Mouse (Mus musculus) embryonic facial prominence, embryonic 11.5 days (tissue): ENCODE data around the gene Olfr1406. TPM values are rescaled to one million over a fixed set of nuclear protein-coding genes. Genes with fewer than 3 reads are reported as not detected.

ENCODE experiments used
- ATAC-seq: fragments of 200-750 bp; cut with Nextera tagmentation; replicated peaks from 2 replicates; pipeline ENCODE4 v1.8.0; 2017; ENCODE audit warnings: low read depth; ENCODE audit not compliant: insufficient number of reproducible peaks, low FRiP score, low TSS enrichment
- DNase-seq: peaks from one replicate; pipeline ENCODE4 v3.0.0-alpha.2; 2015; ENCODE audit warnings: low spot score
- H3K27ac ChIP-seq: fragments of 300-500 bp; sonication (generic); replicated peaks from 2 replicates; pipeline ENCODE4 v1.5.1; 2014; ENCODE audit warnings: mild to moderate bottlenecking, low read depth, low read length, control low read depth
- H3K27me3 ChIP-seq: fragments of 300-500 bp; sonication (generic); 2 replicates; pipeline ENCODE4 v1.6.1; 2014; ENCODE audit warnings: mild to moderate bottlenecking, low read length, moderate library complexity, mixed read lengths; ENCODE audit not compliant: control insufficient read depth, insufficient read depth
- H3K36me3 ChIP-seq: fragments of 300-500 bp; sonication (generic); replicated peaks from 2 replicates; pipeline ENCODE4 v1.6.1; 2014; ENCODE audit warnings: low read depth, mild to moderate bottlenecking, low read length, moderate library complexity, mixed read lengths; ENCODE audit not compliant: control insufficient read depth, insufficient read depth
- H3K4me1 ChIP-seq: fragments of 300-500 bp; sonication (generic); 2 replicates; pipeline ENCODE4 v1.6.1; 2014; ENCODE audit warnings: low read length, mixed read lengths; ENCODE audit not compliant: control insufficient read depth, insufficient read depth
- H3K4me2 ChIP-seq: fragments of 300-500 bp; sonication (generic); 2 replicates; pipeline ENCODE4 v1.6.1; 2014; ENCODE audit warnings: low read depth, mild to moderate bottlenecking, control low read depth, low read length, moderate library complexity
- H3K4me3 ChIP-seq: fragments of 300-500 bp; sonication (generic); 2 replicates; pipeline ENCODE4 v1.5.1; 2014; ENCODE audit warnings: low read depth, low read length, control low read depth
- H3K9ac ChIP-seq: fragments of 300-500 bp; sonication (generic); replicated peaks from 2 replicates; pipeline ENCODE4 v1.6.1; 2014; ENCODE audit warnings: mild to moderate bottlenecking, control low read depth, low read length
- H3K9me3 ChIP-seq: fragments of 300-500 bp; sonication (generic); replicated peaks from 2 replicates; pipeline ENCODE4 v1.6.1; 2016; ENCODE audit warnings: mild to moderate bottlenecking, low read length, inconsistent platforms, mixed read lengths; ENCODE audit not compliant: control insufficient read depth
- WGBS: fragments of 180-500 bp; shearing (Covaris S2); extraction: QIAGEN DNeasy Blood & Tissue Kit; methylation state at CpG from one replicate; pipeline ENCODE4 v1.1.7; 2014; 5-methylcytosine and 5-hydroxymethylcytosine counted together
- polyA plus RNA-seq: library from polyadenylated mRNA; unstranded; fragments of >200 nt; fragmentation: Nextera tagmentation; extraction: Ambion mirVana; gene quantifications from 2 replicates; pipeline ENCODE4 v1.2.1, GENCODE M21; 2014

Olfr1406 gene
- polyA plus RNA-seq, 1 experiment from 2014 or later = not detected

- H3K4me3 ChIP-seq = no peak overlapping the region
- ATAC-seq (no peak), DNase-seq (no peak)
- H3K4me2 ChIP-seq = no peak overlapping the region
- H3K27me3 ChIP-seq = no peaks in the 10 kb centered on the region
- no peak overlapping the region for H3K27ac ChIP-seq
- H3K4me1 ChIP-seq = no peaks in the 10 kb centered on the region
- H3K9me3 ChIP-seq = no peaks in the 10 kb centered on the region
- H3K36me3 ChIP-seq = no peaks in the 10 kb centered on the region
- no peak overlapping the region for H3K9ac ChIP-seq
Observed at GRCm38 (mm10) chr1:173174154-173174842, 16.1 kb downstream of the Olfr1406 start.

- ATAC-seq (no peak), DNase-seq (no peak)
- Histone ChIP-seq H3K9me3 (no peaks in the 10 kb centered on the region), H3K36me3 (no peaks in the 10 kb centered on the region), H3K4me1 (no peaks in the 10 kb centered on the region), H3K4me3 (no peak within 1 kb of the TSS), H3K9ac (no peak within 1 kb of the TSS), H3K27me3 (no peaks in the 10 kb centered on the region), H3K4me2 (no peak within 1 kb of the TSS), H3K27ac (no peak within 1 kb of the TSS)
- WGBS = 77% methylated on average over 2 of the region's 2 CpGs
Observed at GRCm38 (mm10) chr1:173137274-173137673, 53.2 kb downstream of the Olfr1406 start, which contains the start of gene Olfr1408. Olfr1408 (minus strand) TSS chr1:173137374.

Other genes with a start within 250 kb of the Olfr1406 start
- gene Olfr16, start 240.2 kb downstream of the Olfr1406 start, polyA plus RNA-seq = not detected in 2 replicates
- not detected in 2 replicates for gene Olfr1408, start 53.3 kb downstream of the Olfr1406 start, polyA plus RNA-seq
- not detected in 2 replicates for gene Olfr218, start 7.2 kb upstream of the Olfr1406 start, polyA plus RNA-seq
- gene Olfr1404, start 21.8 kb upstream of the Olfr1406 start, polyA plus RNA-seq = not detected in 2 replicates
- gene Fcer1a, start 36.6 kb upstream of the Olfr1406 start, polyA plus RNA-seq = not detected in 2 replicates
- not detected in 2 replicates for gene Olfr418, start 75.4 kb upstream of the Olfr1406 start, polyA plus RNA-seq
- not detected in 2 replicates for gene Mptx2, start 87.1 kb upstream of the Olfr1406 start, polyA plus RNA-seq
- 2.6 and 3.1 TPM in 2 replicates for gene Ackr1, start 143.1 kb upstream of the Olfr1406 start, polyA plus RNA-seq
- 1.9 and 2.1 TPM in 2 replicates for gene Aim2, start 160.2 kb upstream of the Olfr1406 start, polyA plus RNA-seq
- gene Cadm3, start 177.1 kb upstream of the Olfr1406 start, polyA plus RNA-seq = 7.3 and 10.1 TPM in 2 replicates